Mouse (Mus musculus): ENCODE results near the gene Pah.

DNA sequence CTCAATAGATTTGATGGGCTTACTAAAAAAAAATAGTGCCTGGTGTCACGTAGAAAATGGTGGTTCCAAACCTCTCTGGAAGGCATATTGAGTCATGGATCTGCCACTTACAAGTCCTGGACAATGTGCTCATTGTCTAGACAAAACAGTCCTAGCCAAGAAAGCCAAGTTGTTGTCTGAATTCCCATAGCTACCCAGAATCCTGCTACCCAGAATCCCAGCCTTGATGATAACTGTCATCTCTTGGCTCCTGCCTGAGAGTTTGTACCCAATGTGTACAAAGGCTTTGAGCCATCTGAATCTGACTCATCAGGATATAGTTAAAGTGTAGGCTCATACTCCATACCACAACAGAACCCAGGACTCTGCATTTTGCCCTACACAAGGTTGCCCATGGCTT, 80.6 kb downstream of the Pah start:
- TF ChIP-seq CTCF (IDR thresholded peaks at IDR 0.05; ENCODE audit: low read depth), result no peak
- TF ChIP-seq EP300 (optimal IDR thresholded peaks at IDR 0.05), result no peak
